Mouse (Mus musculus): Measurements from ENCODE around the gene Ctsa. TPM values are rescaled to one million over a fixed set of nuclear protein-coding genes. Genes with fewer than 3 reads are reported as not detected.
"Not testable (repeated sequence)": the region's sequence is repeated elsewhere in the genome, so short reads cannot be mapped to it uniquely, and the experiment has no call there.

Gene Ctsa
- polyA plus RNA-seq, 1 experiment from 2014 or later, result 83.3 TPM

DNA sequence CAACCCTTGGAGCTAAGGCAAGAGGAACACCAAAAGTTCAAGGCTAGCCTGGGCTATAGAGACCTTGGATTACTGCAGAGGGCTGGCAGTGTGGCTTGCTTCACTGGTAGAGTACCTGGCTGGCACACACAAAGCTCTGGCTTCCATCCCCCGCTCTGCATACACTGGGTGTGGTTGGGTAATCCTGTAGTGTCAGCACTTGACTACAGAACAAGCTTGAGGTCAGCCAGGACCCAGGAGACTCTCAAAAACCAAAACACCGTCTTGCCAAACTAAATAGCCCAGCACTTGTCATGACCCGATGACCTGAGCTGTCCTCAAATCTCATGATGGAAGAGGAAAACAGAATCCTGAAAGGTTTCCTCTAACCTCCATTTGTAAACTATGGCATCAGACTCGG lies 42.2 kb upstream of the Ctsa start:
- Histone ChIP-seq H3K9me3 (ENCODE audit: control insufficient read depth, low read length) (no peaks in the 10 kb centered on the region), H3K27ac (ENCODE audit: low read depth, low read length) (no peak overlapping the region), H3K36me3 (ENCODE audit: control insufficient read depth, insufficient read depth, low read length) (peaks cover 4% of the 10 kb centered on the region; the same call in 1 of the 2 replicates), H3K4me1 (replicated peaks; ENCODE audit: control insufficient read depth, insufficient read depth, low read length) (peaks cover 3% of the 10 kb centered on the region; the same call in 1 of the 2 replicates), H3K4me2 (ENCODE audit: low read depth, low read length, severe bottlenecking) (no peak overlapping the region), H3K9ac (ENCODE audit: low read length) (no peak overlapping the region), H3K4me3 (ENCODE audit: low read depth, low read length) (no peak overlapping the region), H3K27me3 (ENCODE audit: control insufficient read depth, insufficient read depth, low read length) (no peaks in the 10 kb centered on the region)
- no peak for DNase-seq (ENCODE audit: low spot score)
- 92% methylated on average over 4 of the region's 4 CpGs for WGBS
- no peak for ATAC-seq (replicated peaks; ENCODE audit: low FRiP score)

DNA sequence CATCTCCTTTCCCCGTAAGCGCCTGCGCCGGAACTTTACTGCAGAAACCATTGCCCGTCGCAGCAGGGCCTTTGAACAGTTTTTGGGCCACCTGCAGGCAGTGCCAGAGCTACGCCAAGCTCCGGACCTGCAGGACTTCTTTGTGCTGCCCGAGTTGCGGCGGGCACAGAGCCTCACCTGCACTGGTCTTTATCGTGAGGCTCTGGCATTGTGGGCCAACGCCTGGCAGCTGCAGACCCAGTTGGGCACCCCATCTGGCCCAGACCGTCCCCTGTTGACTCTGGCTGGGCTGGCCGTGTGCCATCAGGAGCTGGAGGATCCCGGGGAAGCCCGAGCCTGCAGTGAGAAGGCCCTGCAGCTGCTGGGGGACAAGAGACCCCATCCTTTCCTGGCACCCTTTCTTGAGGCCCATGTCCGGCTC lies 40.8 kb upstream of the Ctsa start:
- WGBS, result 96% methylated on average over 18 of the region's 18 CpGs
- Histone ChIP-seq H3K9me3 (ENCODE audit: control insufficient read depth, low read length) (no peaks in the 10 kb centered on the region), H3K4me2 (ENCODE audit: low read depth, low read length, severe bottlenecking) (no peak overlapping the region), H3K27me3 (ENCODE audit: control insufficient read depth, insufficient read depth, low read length) (no peaks in the 10 kb centered on the region), H3K4me1 (replicated peaks; ENCODE audit: control insufficient read depth, insufficient read depth, low read length) (no peaks in the 10 kb centered on the region), H3K27ac (ENCODE audit: low read depth, low read length) (no peak overlapping the region), H3K4me3 (ENCODE audit: low read depth, low read length) (no peak overlapping the region), H3K36me3 (ENCODE audit: control insufficient read depth, insufficient read depth, low read length) (peaks cover 4% of the 10 kb centered on the region; the same call in 1 of the 2 replicates), H3K9ac (ENCODE audit: low read length) (no peak overlapping the region)
- DNase-seq (ENCODE audit: low spot score) (no peak), ATAC-seq (replicated peaks; ENCODE audit: low FRiP score) (no peak)

- ATAC-seq (replicated peaks; ENCODE audit: low FRiP score) (no peak), DNase-seq (ENCODE audit: low spot score) (no peak)
- H3K4me2 ChIP-seq (ENCODE audit: low read depth, low read length, severe bottlenecking), result no peak overlapping the region
- H3K4me1 ChIP-seq (replicated peaks; ENCODE audit: control insufficient read depth, insufficient read depth, low read length), result no peaks in the 10 kb centered on the region
- H3K9ac ChIP-seq (ENCODE audit: low read length), result no peak overlapping the region
- H3K27me3 ChIP-seq (ENCODE audit: control insufficient read depth, insufficient read depth, low read length), result no peaks in the 10 kb centered on the region
- H3K4me3 ChIP-seq (ENCODE audit: low read depth, low read length), result no peak overlapping the region
- no peak overlapping the region for H3K27ac ChIP-seq (ENCODE audit: low read depth, low read length)
- H3K36me3 ChIP-seq (ENCODE audit: control insufficient read depth, insufficient read depth, low read length), result peaks cover 4% of the 10 kb centered on the region; the same call in 1 of the 2 replicates
- 94% methylated on average over 12 of the region's 12 CpGs for WGBS
- no peaks in the 10 kb centered on the region for H3K9me3 ChIP-seq (ENCODE audit: control insufficient read depth, low read length)
Measured at GRCm38 (mm10) chr2:164792400-164793190, 40.1 kb upstream of the Ctsa start.

GRCm38 (mm10) chr2:164793236-164793635 lies 39.4 kb upstream of the Ctsa start:
- WGBS, result 87% methylated on average over 3 of the region's 3 CpGs
- DNase-seq (ENCODE audit: low spot score), result peak; percentile 81
- no peak overlapping the region for H3K9ac ChIP-seq (ENCODE audit: low read length)
- no peaks in the 10 kb centered on the region for H3K9me3 ChIP-seq (ENCODE audit: control insufficient read depth, low read length)
- H3K4me3 ChIP-seq (ENCODE audit: low read depth, low read length), result no peak overlapping the region
- no peak overlapping the region for H3K4me2 ChIP-seq (ENCODE audit: low read depth, low read length, severe bottlenecking)
- no peaks in the 10 kb centered on the region for H3K4me1 ChIP-seq (replicated peaks; ENCODE audit: control insufficient read depth, insufficient read depth, low read length)
- H3K27me3 ChIP-seq (ENCODE audit: control insufficient read depth, insufficient read depth, low read length), result no peaks in the 10 kb centered on the region
- 0 out of 2 replicates have a peak, but pooled peaks have one; percentile 26 for ATAC-seq (replicated peaks; ENCODE audit: low FRiP score)
- peaks cover 4% of the 10 kb centered on the region; the same call in 1 of the 2 replicates for H3K36me3 ChIP-seq (ENCODE audit: control insufficient read depth, insufficient read depth, low read length)
- no peak overlapping the region for H3K27ac ChIP-seq (ENCODE audit: low read depth, low read length)

DNA sequence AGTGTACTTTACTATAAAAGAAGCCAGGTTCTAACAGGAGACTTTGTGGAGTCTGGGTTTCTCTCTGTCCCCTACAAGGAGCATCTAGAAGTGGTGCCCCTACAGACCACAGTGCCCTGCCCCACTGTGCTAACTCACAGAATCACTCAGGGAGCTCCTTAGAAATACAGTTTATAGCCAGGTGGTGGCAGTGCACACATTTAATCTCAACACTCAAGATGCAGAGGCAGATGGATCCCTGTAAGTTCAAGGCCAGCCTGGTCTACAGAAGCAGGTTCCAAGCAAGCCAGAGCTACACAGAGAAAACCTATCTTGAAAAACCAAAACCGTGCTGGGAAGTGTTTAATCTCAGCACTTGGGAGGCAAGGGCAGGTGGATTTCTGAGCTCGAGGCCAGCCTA lies 38.9 kb upstream of the Ctsa start:
- H3K9ac ChIP-seq (ENCODE audit: low read length), result no peak overlapping the region
- H3K27me3 ChIP-seq (ENCODE audit: control insufficient read depth, insufficient read depth, low read length), result no peaks in the 10 kb centered on the region
- no peak overlapping the region for H3K4me2 ChIP-seq (ENCODE audit: low read depth, low read length, severe bottlenecking)
- no peak overlapping the region for H3K27ac ChIP-seq (ENCODE audit: low read depth, low read length)
- no peak for ATAC-seq (replicated peaks; ENCODE audit: low FRiP score)
- no peak overlapping the region for H3K4me3 ChIP-seq (ENCODE audit: low read depth, low read length)
- no peaks in the 10 kb centered on the region for H3K4me1 ChIP-seq (replicated peaks; ENCODE audit: control insufficient read depth, insufficient read depth, low read length)
- 88% methylated on average over 2 of the region's 2 CpGs for WGBS
- peaks cover 4% of the 10 kb centered on the region; the same call in 1 of the 2 replicates for H3K36me3 ChIP-seq (ENCODE audit: control insufficient read depth, insufficient read depth, low read length)
- no peaks in the 10 kb centered on the region for H3K9me3 ChIP-seq (ENCODE audit: control insufficient read depth, low read length)
- no peak for DNase-seq (ENCODE audit: low spot score)

- H3K9ac ChIP-seq (ENCODE audit: low read length), result no peak overlapping the region
- ATAC-seq (replicated peaks; ENCODE audit: low FRiP score) (peak; percentile 24; the same call in 1 of the 2 replicates), DNase-seq (ENCODE audit: low spot score) (peak; percentile 86)
- no peak overlapping the region for H3K4me3 ChIP-seq (ENCODE audit: low read depth, low read length)
- no peaks in the 10 kb centered on the region for H3K9me3 ChIP-seq (ENCODE audit: control insufficient read depth, low read length)
- H3K4me1 ChIP-seq (replicated peaks; ENCODE audit: control insufficient read depth, insufficient read depth, low read length), result no peaks in the 10 kb centered on the region
- no peak overlapping the region for H3K27ac ChIP-seq (ENCODE audit: low read depth, low read length)
- WGBS, result 35% methylated on average over 5 of the region's 5 CpGs
- peaks cover 4% of the 10 kb centered on the region; the same call in 1 of the 2 replicates for H3K36me3 ChIP-seq (ENCODE audit: control insufficient read depth, insufficient read depth, low read length)
- H3K27me3 ChIP-seq (ENCODE audit: control insufficient read depth, insufficient read depth, low read length), result no peaks in the 10 kb centered on the region
- no peak overlapping the region for H3K4me2 ChIP-seq (ENCODE audit: low read depth, low read length, severe bottlenecking)
Measured at GRCm38 (mm10) chr2:164794293-164794692, 38.4 kb upstream of the Ctsa start.

DNA sequence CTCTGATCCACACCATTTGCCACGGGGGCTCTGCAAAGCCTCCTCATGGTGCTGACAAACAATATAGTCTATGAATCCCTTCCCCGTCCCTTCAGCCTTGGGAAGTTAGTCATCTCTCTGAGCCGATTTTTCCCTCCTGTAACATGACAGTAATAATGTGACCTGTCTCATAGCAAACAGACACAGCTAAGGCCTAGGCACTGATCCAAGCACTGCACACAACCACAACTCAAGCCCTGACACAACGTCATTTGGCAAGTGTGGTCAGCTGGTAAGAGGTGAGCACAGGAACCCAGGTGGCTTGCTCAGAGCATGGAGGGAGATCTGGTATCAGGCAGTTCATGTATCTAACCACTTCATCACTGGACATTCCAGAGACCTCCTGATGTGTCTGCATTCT lies 36.8 kb upstream of the Ctsa start:
- Histone ChIP-seq H3K36me3 (ENCODE audit: control insufficient read depth, insufficient read depth, low read length) (peaks cover 4% of the 10 kb centered on the region; the same call in 1 of the 2 replicates), H3K9me3 (ENCODE audit: control insufficient read depth, low read length) (no peaks in the 10 kb centered on the region), H3K4me1 (replicated peaks; ENCODE audit: control insufficient read depth, insufficient read depth, low read length) (no peaks in the 10 kb centered on the region), H3K27ac (ENCODE audit: low read depth, low read length) (no peak overlapping the region), H3K27me3 (ENCODE audit: control insufficient read depth, insufficient read depth, low read length) (no peaks in the 10 kb centered on the region), H3K9ac (ENCODE audit: low read length) (no peak overlapping the region), H3K4me3 (ENCODE audit: low read depth, low read length) (no peak overlapping the region), H3K4me2 (ENCODE audit: low read depth, low read length, severe bottlenecking) (no peak overlapping the region)
- 90% methylated on average over 4 of the region's 4 CpGs for WGBS
- ATAC-seq (replicated peaks; ENCODE audit: low FRiP score), result no peak
- DNase-seq (ENCODE audit: low spot score), result no peak

- DNase-seq (ENCODE audit: low spot score); H3K27ac ChIP-seq (ENCODE audit: low read depth, low read length); H3K4me2 ChIP-seq (ENCODE audit: low read depth, low read length, severe bottlenecking); H3K9ac ChIP-seq (ENCODE audit: low read length); H3K9me3 ChIP-seq (ENCODE audit: control insufficient read depth, low read length); H3K4me1 ChIP-seq (replicated peaks; ENCODE audit: control insufficient read depth, insufficient read depth, low read length); H3K4me3 ChIP-seq (ENCODE audit: low read depth, low read length); ATAC-seq (replicated peaks; ENCODE audit: low FRiP score); H3K36me3 ChIP-seq (ENCODE audit: control insufficient read depth, insufficient read depth, low read length); H3K27me3 ChIP-seq (ENCODE audit: control insufficient read depth, insufficient read depth, low read length): not testable (repeated sequence)
- 85% methylated on average over 6 of the region's 6 CpGs for WGBS
Measured at GRCm38 (mm10) chr2:164798554-164798953, 34.1 kb upstream of the Ctsa start.
